Mouse (Mus musculus) lung, postnatal 0 days (tissue): Measurements from ENCODE around the gene Hspa12b. TPM values are rescaled to one million over a fixed set of nuclear protein-coding genes. Genes with fewer than 3 reads are reported as not detected.
A peak's percentile ranks its signal among the peaks of the same experiment; 100 is the strongest.

ENCODE experiments used
- ATAC-seq: fragments of 200-750 bp; cut with Nextera tagmentation; 2 replicates; pipeline ENCODE4 v1.8.0; 2017; ENCODE audit warnings: moderate library complexity
- DNase-seq: peaks from one replicate; pipeline ENCODE4 v3.0.0-alpha.2; 2016; ENCODE audit warnings: low spot score
- H3K27ac ChIP-seq: fragments of 300-500 bp; sonication (generic); 2 replicates; pipeline ENCODE4 v1.5.1; 2014; ENCODE audit warnings: antibody characterized with exemption, mild to moderate bottlenecking, low read length, mixed read lengths
- H3K27me3 ChIP-seq: fragments of 300-500 bp; sonication (generic); replicated peaks from 2 replicates; pipeline ENCODE4 v1.6.1; 2014; ENCODE audit warnings: low read length, mixed read lengths; ENCODE audit not compliant: insufficient read depth
- H3K36me3 ChIP-seq: fragments of 300-500 bp; sonication (generic); 2 replicates; pipeline ENCODE4 v1.6.1; 2014; ENCODE audit warnings: low read length, mixed read lengths; ENCODE audit not compliant: insufficient read depth
- H3K4me1 ChIP-seq: fragments of 300-500 bp; sonication (generic); 2 replicates; pipeline ENCODE4 v1.6.1; 2014; ENCODE audit warnings: antibody characterized with exemption, low read depth, low read length, mixed read lengths; ENCODE audit not compliant: insufficient read depth
- H3K4me2 ChIP-seq: fragments of 300-500 bp; sonication (generic); replicated peaks from 2 replicates; pipeline ENCODE4 v1.6.1; 2014; ENCODE audit warnings: low read depth, mild to moderate bottlenecking, low read length, moderate library complexity, mixed read lengths
- H3K4me3 ChIP-seq: fragments of 300-500 bp; sonication (generic); 2 replicates; pipeline ENCODE4 v1.5.1; 2014; ENCODE audit warnings: low read depth, low read length
- H3K9ac ChIP-seq: fragments of 300-500 bp; sonication (generic); replicated peaks from 2 replicates; pipeline ENCODE4 v1.6.1; 2014; ENCODE audit warnings: low read depth, mild to moderate bottlenecking
- H3K9me3 ChIP-seq: fragments of 300-500 bp; sonication (generic); 2 replicates; pipeline ENCODE4 v1.6.1; 2016; ENCODE audit warnings: low read length, mixed read lengths
- CTCF ChIP-seq: IDR thresholded peaks from 2 replicates; pipeline ENCODE4 v1.5.1; 2016; ENCODE audit warnings: antibody characterized with exemption, mild to moderate bottlenecking
- EP300 ChIP-seq: IDR thresholded peaks from 2 replicates; pipeline ENCODE4 v1.6.1; 2016; ENCODE audit warnings: antibody characterized with exemption, mild to moderate bottlenecking, control low read depth
- whole genome bisulfite sequencing: fragments of 180-500 bp; shearing (Covaris S2); extraction: QIAGEN DNeasy Blood & Tissue Kit; methylation state at CpG from one replicate; pipeline ENCODE4 v1.1.7; 2014; 5-methylcytosine and 5-hydroxymethylcytosine counted together
- polyA plus RNA-seq: library from polyadenylated mRNA; unstranded; fragments of >200 nt; fragmentation: Nextera tagmentation; extraction: Ambion mirVana; gene quantifications from 2 replicates; pipeline ENCODE4 v1.2.1, GENCODE M21; 2015

Gene Hspa12b
- polyA plus RNA-seq, 1 experiment from 2014 or later = 17.9 TPM

DNA sequence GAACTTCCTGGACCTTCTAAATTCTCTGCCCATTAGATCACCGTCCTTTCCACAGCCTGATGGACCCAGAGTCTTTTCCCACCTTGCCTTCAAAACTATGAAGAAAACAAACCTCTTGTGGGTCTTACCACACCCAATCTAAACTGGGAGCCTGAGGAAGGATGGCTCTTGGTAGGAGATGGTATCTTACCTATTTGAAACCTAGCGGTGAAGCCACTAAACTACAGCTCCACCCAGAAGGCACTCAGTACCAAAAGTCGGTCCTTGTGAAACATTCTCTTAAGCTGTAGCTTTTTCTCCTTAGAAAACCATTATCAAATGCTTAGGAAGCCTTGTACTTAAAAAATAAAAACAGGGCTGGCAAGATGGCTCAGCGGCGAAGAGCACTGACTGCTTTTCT is 61.2 kb downstream of the Hspa12b start:
- Histone ChIP-seq H3K27ac (no peak overlapping the region; the same call in 1 of the 2 replicates), H3K4me3 (no peak overlapping the region), H3K4me2 (peak overlapping the region; percentile 83; the same call in 1 of the 2 replicates), H3K9ac (no peak overlapping the region), H3K36me3 (peaks cover 6% of the 10 kb centered on the region; the same call in 1 of the 2 replicates), H3K4me1 (peaks cover 22% of the 10 kb centered on the region), H3K9me3 (no peaks in the 10 kb centered on the region), H3K27me3 (no peaks in the 10 kb centered on the region)
- ATAC-seq (no peak), DNase-seq (no peak)
- WGBS = 87% methylated on average over 5 of the region's 5 CpGs
- TF ChIP-seq CTCF = peak; percentile 13; the same call in 1 of the 2 replicates
- TF ChIP-seq EP300 = no peak

- Histone ChIP-seq H3K9ac (no peak overlapping the region), H3K27me3 (no peaks in the 10 kb centered on the region), H3K4me2 (0 out of 2 replicates have a peak overlapping the region, but pooled peaks have one; percentile 3), H3K36me3 (peaks cover 8% of the 10 kb centered on the region; the same call in 1 of the 2 replicates), H3K4me1 (peaks cover 22% of the 10 kb centered on the region), H3K4me3 (no peak overlapping the region), H3K27ac (peak overlapping the region; percentile 76), H3K9me3 (no peaks in the 10 kb centered on the region)
- TF ChIP-seq CTCF (no peak), EP300 (peak; percentile 49; the same call in 1 of the 2 replicates)
- ATAC-seq (peak; percentile 26), DNase-seq (peak; percentile 48)
- WGBS = 32% methylated on average over 5 of the region's 5 CpGs
These were observed 62.6 kb downstream of the Hspa12b start for GRCm38 (mm10) chr2:131189521-131190309.

DNA sequence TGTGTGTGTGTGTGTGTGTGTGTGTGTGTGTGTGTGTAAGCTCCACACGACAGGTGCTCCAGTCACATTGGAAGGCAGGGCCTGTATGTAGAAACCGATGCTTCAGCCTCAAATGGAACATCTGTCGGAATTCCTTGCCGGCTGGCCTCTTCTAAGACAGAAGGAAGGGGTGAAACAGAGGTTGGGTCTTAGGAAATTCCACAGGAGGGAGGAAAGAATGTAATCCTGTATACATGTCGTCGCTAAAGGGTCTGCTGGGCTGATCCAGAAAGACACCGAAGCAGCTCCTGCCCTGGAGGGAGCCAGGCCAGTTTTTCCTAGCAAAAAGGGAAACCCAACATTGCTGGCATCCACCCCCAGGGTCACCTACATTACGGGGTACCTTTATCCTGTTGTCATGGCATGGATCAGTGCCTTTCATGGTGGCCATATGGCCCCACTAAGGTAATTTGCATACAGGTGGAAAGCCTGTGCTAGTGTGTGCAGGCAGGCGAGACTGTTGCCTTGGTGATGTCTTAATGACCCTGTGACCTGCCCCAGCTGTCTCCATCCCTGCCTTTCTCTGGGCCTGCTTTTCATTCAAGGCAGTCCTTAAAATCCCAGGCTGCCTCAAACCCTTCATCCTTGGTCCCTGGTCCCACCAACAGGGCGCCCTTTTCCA is 63.4 kb downstream of the Hspa12b start:
- H3K4me2 ChIP-seq = 0 out of 2 replicates have a peak overlapping the region, but pooled peaks have one; percentile 17
- H3K4me1 ChIP-seq = peaks cover 22% of the 10 kb centered on the region
- 40% methylated on average over 10 of the region's 10 CpGs for WGBS
- no peak overlapping the region for H3K9ac ChIP-seq
- TF ChIP-seq CTCF (no peak), EP300 (no peak)
- peak; percentile 46 for DNase-seq
- peaks cover 8% of the 10 kb centered on the region; the same call in 1 of the 2 replicates for H3K36me3 ChIP-seq
- no peaks in the 10 kb centered on the region for H3K9me3 ChIP-seq
- ATAC-seq = peak; percentile 19
- peak overlapping the region; percentile 76 for H3K27ac ChIP-seq
- H3K27me3 ChIP-seq = no peaks in the 10 kb centered on the region
- H3K4me3 ChIP-seq = no peak overlapping the region

GRCm38 (mm10) chr2:131191005-131191390 is 63.9 kb downstream of the Hspa12b start:
- Histone ChIP-seq H3K9ac (no peak overlapping the region), H3K4me1 (peaks cover 22% of the 10 kb centered on the region), H3K4me2 (no peak overlapping the region), H3K27me3 (no peaks in the 10 kb centered on the region), H3K4me3 (no peak overlapping the region), H3K36me3 (peaks cover 8% of the 10 kb centered on the region; the same call in 1 of the 2 replicates), H3K27ac (peak overlapping the region; percentile 76; the same call in 1 of the 2 replicates), H3K9me3 (no peaks in the 10 kb centered on the region)
- no peak for DNase-seq
- ATAC-seq = no peak
- TF ChIP-seq EP300 (no peak), CTCF (no peak)
- 78% methylated on average over 6 of the region's 7 CpGs for WGBS

Other genes starting within 250 kb of the Hspa12b start
- 15.6 and 22.9 TPM in 2 replicates for gene 4930402H24Rik, start 220.9 kb upstream of the Hspa12b start, polyA plus RNA-seq
- 5.2 and 5.3 TPM in 2 replicates for gene Atrn, start 220.8 kb upstream of the Hspa12b start, polyA plus RNA-seq
- gene Gfra4, start 84.2 kb upstream of the Hspa12b start, polyA plus RNA-seq = 1.2 and 1.4 TPM in 2 replicates
- 3.2 and 3.5 TPM in 2 replicates for gene Adam33, start 63.5 kb upstream of the Hspa12b start, polyA plus RNA-seq
- gene Siglec1, start 40.5 kb upstream of the Hspa12b start, polyA plus RNA-seq = 1.1 TPM in 2 replicates
- gene Gm11037, start 6.2 kb downstream of the Hspa12b start, polyA plus RNA-seq = not detected in 2 replicates
- gene 1700037H04Rik, start 32.8 kb downstream of the Hspa12b start, polyA plus RNA-seq = 28.3 and 32.8 TPM in 2 replicates
- 13.2 and 14.9 TPM in 2 replicates for gene Cenpb, start 52.8 kb downstream of the Hspa12b start, polyA plus RNA-seq
- 36.5 and 38.7 TPM in 2 replicates for gene Cdc25b, start 59.7 kb downstream of the Hspa12b start, polyA plus RNA-seq
- 12.2 TPM in 2 replicates for gene Spef1, start 60.0 kb downstream of the Hspa12b start, polyA plus RNA-seq
- 27.9 and 28.0 TPM in 2 replicates for gene Ap5s1, start 79.8 kb downstream of the Hspa12b start, polyA plus RNA-seq
- gene Mavs, start 106.8 kb downstream of the Hspa12b start, polyA plus RNA-seq = 14.1 and 14.4 TPM in 2 replicates
- 22.3 and 26.7 TPM in 2 replicates for gene Pank2, start 135.2 kb downstream of the Hspa12b start, polyA plus RNA-seq
- 1.3 and 1.6 TPM in 2 replicates for gene Rnf24, start 225.6 kb downstream of the Hspa12b start, polyA plus RNA-seq